Mouse (Mus musculus): ENCODE measurements around the gene Gm16442. TPM values are rescaled to one million over a fixed set of nuclear protein-coding genes. Genes with fewer than 3 reads are reported as not detected.

Gene Gm16442
- polyA plus RNA-seq (2012; rRNA removed) = not detected in 2 replicates

DNA sequence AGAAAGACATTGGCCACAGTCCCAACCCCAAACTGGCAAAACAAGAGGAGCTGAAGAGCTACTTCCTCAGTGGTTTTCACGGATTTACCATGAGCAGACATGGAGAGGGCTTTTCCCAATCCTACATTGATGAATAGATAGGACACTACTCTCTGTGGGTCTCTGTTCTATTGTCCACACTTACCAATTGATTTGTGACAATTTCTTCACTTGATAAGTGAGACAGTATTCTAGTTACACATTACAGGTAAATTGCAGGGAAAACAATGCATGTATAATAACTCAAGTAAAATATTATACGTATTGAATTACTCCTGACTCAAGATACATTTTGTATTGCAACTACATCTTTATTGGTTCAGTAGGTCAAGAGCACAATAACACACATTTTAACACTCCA, at the start of gene Gm16442:
Gm16442 (minus strand) TSS at position 101 of the 400 bp plus-strand sequence.

DNA sequence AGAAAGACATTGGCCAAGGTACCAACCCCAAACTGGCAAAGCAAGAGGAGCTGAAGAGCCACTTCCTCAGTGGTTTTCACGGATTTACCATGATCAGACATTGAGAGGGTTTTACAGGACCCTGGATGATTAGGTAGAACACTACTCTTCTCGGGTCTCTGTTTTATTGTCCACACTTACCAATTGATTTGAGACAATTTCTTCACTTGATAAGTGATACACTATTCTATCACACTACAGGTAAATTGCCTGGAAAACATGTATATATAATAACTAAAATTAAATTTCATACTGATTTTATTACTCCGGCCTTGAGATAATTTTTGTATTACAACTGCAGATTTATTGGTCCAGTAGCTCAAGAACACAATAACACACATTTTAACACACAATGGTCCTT, 45.9 kb upstream of the Gm16442 start, which contains the start of gene Vmn1r94:
Vmn1r94 (minus strand) TSS at position 101 of the 400 bp plus-strand sequence.

DNA sequence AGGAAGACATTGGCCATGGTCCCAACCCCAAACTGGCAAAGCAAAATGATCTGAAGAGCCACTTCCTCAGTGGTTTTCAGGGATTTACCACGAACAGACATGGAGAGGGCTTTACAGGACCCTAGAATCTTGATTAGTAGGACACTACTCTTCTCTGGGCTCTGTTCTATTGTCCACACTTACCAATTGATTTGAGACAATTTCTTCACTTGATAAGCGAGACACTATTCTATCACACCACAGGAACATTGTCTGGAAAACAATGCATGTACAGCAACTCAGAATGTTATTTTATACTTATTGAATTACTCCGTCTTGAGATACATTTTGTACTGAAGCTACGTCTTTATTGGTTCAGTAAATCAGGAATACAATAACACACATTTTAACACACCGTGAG, 16.6 kb upstream of the Gm16442 start, which contains the start of gene Vmn1r93:
Vmn1r93 (minus strand) TSS at position 101 of the 400 bp plus-strand sequence.

DNA sequence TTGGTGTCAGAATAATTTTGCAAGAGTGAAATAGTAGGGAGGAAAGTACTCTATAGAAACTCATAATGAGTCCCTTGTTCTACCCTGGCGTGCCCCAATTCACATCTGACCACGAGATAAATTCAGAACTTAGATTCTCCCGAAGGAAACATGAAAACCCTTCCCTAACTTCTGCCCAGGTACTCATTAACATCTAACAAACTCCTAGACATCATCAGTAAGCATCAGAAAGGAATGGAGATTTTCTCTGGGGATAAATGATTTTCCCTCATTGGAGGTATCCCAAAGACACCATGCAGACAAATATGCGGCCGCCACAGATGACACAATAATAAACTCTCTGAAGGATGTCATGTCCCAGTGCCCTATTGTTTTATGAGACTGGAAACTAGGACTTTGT, 23.0 kb downstream of the Gm16442 start, which contains the start of gene Vmn1r91:
Vmn1r91 (plus strand) TSS at position 301 of the 400 bp plus-strand sequence.

Other genes starting within 250 kb of the Gm16442 start
- not detected in 2 replicates for gene Ceacam19, start 234.6 kb downstream of the Gm16442 start, polyA plus RNA-seq (2012; rRNA removed)
- gene Pvr, start 201.4 kb downstream of the Gm16442 start, polyA plus RNA-seq (2012; rRNA removed) = 10.9 and 14.4 TPM in 2 replicates
- 42.4 and 60.3 TPM in 2 replicates for gene Igsf23, start 171.8 kb downstream of the Gm16442 start, polyA plus RNA-seq (2012; rRNA removed)
- gene Ceacam20, start 157.2 kb downstream of the Gm16442 start, polyA plus RNA-seq (2012; rRNA removed) = 97.5 and 113 TPM in 2 replicates
- gene Nlrp9b, start 131.1 kb downstream of the Gm16442 start, polyA plus RNA-seq (2012; rRNA removed) = 3.1 and 4.7 TPM in 2 replicates
- gene Vmn1r91, start 22.9 kb downstream of the Gm16442 start, polyA plus RNA-seq (2012; rRNA removed) = 0.02 TPM in 1 of 2 replicates, not detected in the other
- gene Vmn1r93, start 16.5 kb upstream of the Gm16442 start, polyA plus RNA-seq (2012; rRNA removed) = not detected in 2 replicates
- gene Vmn1r94, start 45.8 kb upstream of the Gm16442 start, polyA plus RNA-seq (2012; rRNA removed) = not detected in 2 replicates
- gene Vmn1r95, start 71.1 kb upstream of the Gm16442 start, polyA plus RNA-seq (2012; rRNA removed) = not detected in 2 replicates
- gene Gm6164, start 83.0 kb upstream of the Gm16442 start, polyA plus RNA-seq (2012; rRNA removed) = not detected in 2 replicates
- gene Gm4498, start 111.2 kb upstream of the Gm16442 start, polyA plus RNA-seq (2012; rRNA removed) = not detected in 2 replicates
- gene Gm5890, start 140.3 kb upstream of the Gm16442 start, polyA plus RNA-seq (2012; rRNA removed) = not detected in 2 replicates
- not detected in 2 replicates for gene Gm4133, start 211.5 kb upstream of the Gm16442 start, polyA plus RNA-seq (2012; rRNA removed)

Measured in colon, adult 2 months (tissue).